Mouse (Mus musculus): ENCODE data around the gene Rbp7. TPM values are rescaled to one million over a fixed set of nuclear protein-coding genes. Genes with fewer than 3 reads are reported as not detected.

Rbp7 gene
- 0.14 and 0.19 TPM in 2 replicates for polyA plus RNA-seq (2012; rRNA removed)

GRCm38 (mm10) chr4:149454879-149455278 lies at the start of gene Rbp7:
Rbp7 (minus strand) TSS chr4:149454978.

GRCm38 (mm10) chr4:149485053-149485824 lies 30.5 kb upstream of the Rbp7 start, which contains the start of the genes Nmnat1 and Lzic:
Nmnat1 (minus strand) TSS chr4:149485202.
Lzic (plus strand) TSS chr4:149485229.

DNA sequence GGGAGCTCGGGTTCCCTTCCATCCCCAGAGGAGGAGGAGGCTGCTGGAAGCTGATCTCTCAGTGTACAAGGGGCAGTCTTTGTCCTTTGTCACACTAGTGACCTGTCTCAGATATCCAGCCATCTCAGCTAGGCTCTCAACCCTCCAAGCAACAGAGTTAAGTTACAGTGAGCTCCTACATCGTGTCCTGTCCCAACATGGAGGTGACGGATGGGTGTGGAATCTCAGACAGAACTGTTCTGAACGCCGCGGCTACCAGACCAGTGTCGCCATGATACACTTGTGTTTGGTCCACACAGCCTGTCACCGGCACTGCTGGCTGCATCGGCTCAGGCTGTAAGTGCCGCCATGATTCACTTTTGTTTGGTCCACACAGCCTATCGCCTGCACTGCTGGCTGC lies 22.3 kb upstream of the Rbp7 start, which contains the start of gene Tmem274:
Gene Tmem274, plus strand, starts transcription at position 301 of the 400 bp plus-strand sequence.

DNA sequence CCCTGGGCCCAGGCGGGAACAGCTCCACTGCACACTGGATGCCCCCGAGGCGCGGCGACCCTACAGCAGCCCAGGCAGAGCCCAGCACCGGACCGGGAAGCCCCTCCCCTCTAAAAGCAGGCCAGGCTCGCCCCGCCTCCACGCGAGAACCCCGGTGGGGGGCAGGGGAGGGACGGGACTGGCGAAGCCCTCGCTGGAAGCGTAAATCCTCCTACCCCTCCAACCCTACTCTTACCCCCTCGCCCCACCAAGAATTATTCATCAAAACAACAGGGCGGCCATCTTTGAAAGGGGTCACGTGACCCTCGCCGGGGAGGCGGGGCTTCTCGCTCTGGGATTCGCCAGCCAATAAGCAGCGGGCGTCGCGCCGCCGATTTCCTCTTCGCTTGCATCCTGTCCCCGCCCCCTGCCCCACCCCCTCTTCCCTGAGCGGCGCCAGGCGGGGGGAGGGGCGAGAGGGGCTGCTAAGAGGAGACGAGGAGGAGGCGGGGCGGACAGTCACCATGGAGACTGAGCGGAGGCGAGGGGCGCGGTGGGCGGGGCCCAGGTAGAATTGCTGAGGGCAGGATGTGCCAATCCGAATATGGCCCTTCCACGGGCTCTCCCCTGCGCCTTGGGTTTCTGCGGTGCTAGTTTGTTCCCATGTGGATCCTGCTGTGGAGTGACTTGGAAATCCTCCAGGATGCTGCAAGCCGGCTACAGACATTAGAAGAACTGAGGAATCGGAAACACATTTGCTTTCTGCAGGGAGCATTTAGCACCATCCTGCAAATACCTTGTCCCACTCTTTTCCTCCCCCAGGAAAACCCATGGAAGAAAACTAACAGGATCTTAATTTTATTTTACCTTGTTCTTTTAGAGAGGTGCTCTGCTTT lies 28.2 kb downstream of the Rbp7 start, which contains the start of gene Ube4b:
Gene Ube4b, minus strand, starts transcription at position 425 of the 875 bp plus-strand sequence.

Other genes with a start within 250 kb of the Rbp7 start
- gene Kif1b, start 147.3 kb downstream of the Rbp7 start, polyA plus RNA-seq (2012; rRNA removed): 147 TPM in 2 replicates
- gene Ube4b, start 28.2 kb downstream of the Rbp7 start, polyA plus RNA-seq (2012; rRNA removed): 86.7 and 98.8 TPM in 2 replicates
- not detected in 2 replicates for gene Tmem274, start 22.4 kb upstream of the Rbp7 start, polyA plus RNA-seq (2012; rRNA removed)
- gene Nmnat1, start 30.2 kb upstream of the Rbp7 start, polyA plus RNA-seq (2012; rRNA removed): 8.5 and 9.8 TPM in 2 replicates
- 32.6 and 34.3 TPM in 2 replicates for gene Lzic, start 30.3 kb upstream of the Rbp7 start, polyA plus RNA-seq (2012; rRNA removed)
- 49.6 and 54.3 TPM in 2 replicates for gene Ctnnbip1, start 63.3 kb upstream of the Rbp7 start, polyA plus RNA-seq (2012; rRNA removed)
- gene Clstn1, start 131.5 kb upstream of the Rbp7 start, polyA plus RNA-seq (2012; rRNA removed): 90.7 and 108 TPM in 2 replicates
- gene Pik3cd, start 247.6 kb upstream of the Rbp7 start, polyA plus RNA-seq (2012; rRNA removed): 18.1 and 18.6 TPM in 2 replicates